Mouse (Mus musculus) spleen, adult 2 months (tissue): ENCODE measurements around the gene Gimap1. TPM values are rescaled to one million over a fixed set of nuclear protein-coding genes. Genes with fewer than 3 reads are reported as not detected.
A peak's percentile ranks its signal among the peaks of the same experiment; 100 is the strongest.

Experiments
- DNase-seq, 2 experiments: peaks; one replicate each; pipeline versions ENCODE4 v3.0.0 to v3.0.0-alpha.2; 2012 to 2021; ENCODE audit warnings: low spot score in 2 of 2, low read depth in 1 of 2
- H3K27ac ChIP-seq: fragments of 200-500 bp; 2 replicates; pipeline ENCODE4 v1.5.1; 2012; ENCODE audit warnings: low read length, inconsistent platforms; ENCODE audit not compliant: insufficient read depth
- H3K27me3 ChIP-seq: fragments of 200-500 bp; 2 replicates; pipeline ENCODE4 v1.6.1; 2012; ENCODE audit warnings: mild to moderate bottlenecking, moderate library complexity, low read length, inconsistent platforms; ENCODE audit not compliant: control insufficient read depth, insufficient read depth
- H3K36me3 ChIP-seq: fragments of 200-500 bp; 2 replicates; pipeline ENCODE4 v1.6.1; 2012; ENCODE audit warnings: mild to moderate bottlenecking, low read length, inconsistent platforms; ENCODE audit not compliant: control insufficient read depth, insufficient read depth
- H3K4me1 ChIP-seq: fragments of 200-500 bp; 2 replicates; pipeline ENCODE4 v1.6.1; 2011; ENCODE audit warnings: inconsistent platforms; ENCODE audit not compliant: control insufficient read depth, insufficient read depth, insufficient read length
- H3K4me3 ChIP-seq: fragments of 200-500 bp; 2 replicates; pipeline ENCODE4 v1.5.1; 2011; ENCODE audit warnings: mild to moderate bottlenecking, inconsistent platforms; ENCODE audit not compliant: insufficient read depth, insufficient read length; ENCODE audit errors: extremely low read depth
- CTCF ChIP-seq: fragments of 200-500 bp; IDR thresholded peaks from 2 replicates; pipeline ENCODE4 v1.5.1; 2011; ENCODE audit warnings: mild to moderate bottlenecking, inconsistent platforms; ENCODE audit not compliant: insufficient read depth, insufficient read length, insufficient replicate concordance; ENCODE audit errors: extremely low read depth
- POLR2A ChIP-seq: fragments of 200-500 bp; IDR thresholded peaks from 2 replicates; pipeline ENCODE4 v1.6.1; 2011; ENCODE audit warnings: low read depth, low read length, inconsistent platforms
- WGBS: fragments of 180-500 bp; shearing (Covaris S2); methylation state at CpG from one replicate; pipeline ENCODE4 v1.1.7; 2018; 5-methylcytosine and 5-hydroxymethylcytosine counted together
- polyA plus RNA-seq: library from polyadenylated mRNA; depleted of rRNA; stranded (reverse); fragments of >200 nt; gene quantifications from 2 replicates; pipeline ENCODE4 v1.2.3, GENCODE M21; 2012

The Gimap1 gene
- polyA plus RNA-seq, 1 experiment, result 94.4 TPM

GRCm38 (mm10) chr6:48737053-48737452, 1.8 kb upstream of the Gimap1 start:
- WGBS, result 8% methylated on average over 2 of the region's 2 CpGs
- H3K27ac ChIP-seq, result peak overlapping the region; percentile 85
- DNase-seq, result no peak
- TF ChIP-seq POLR2A, result no peak
- TF ChIP-seq CTCF, result no peak
- H3K4me3 ChIP-seq, result peak overlapping the region; percentile 2; the same call in 1 of the 2 replicates
- H3K36me3 ChIP-seq, result peaks cover 10% of the 10 kb centered on the region
- no peaks in the 10 kb centered on the region for H3K27me3 ChIP-seq
- H3K4me1 ChIP-seq, result peaks cover 28% of the 10 kb centered on the region; the same call in 1 of the 2 replicates

GRCm38 (mm10) chr6:48737688-48738087, 1.2 kb upstream of the Gimap1 start:
- TF ChIP-seq POLR2A (no peak), CTCF (no peak)
- peak overlapping the region; percentile 43; the same call in 1 of the 2 replicates for H3K4me3 ChIP-seq
- no peak for DNase-seq
- H3K4me1 ChIP-seq, result peaks cover 32% of the 10 kb centered on the region
- 64% methylated on average over 5 of the region's 5 CpGs for WGBS
- H3K27ac ChIP-seq, result peak overlapping the region; percentile 85
- H3K27me3 ChIP-seq, result no peaks in the 10 kb centered on the region
- peaks cover 16% of the 10 kb centered on the region for H3K36me3 ChIP-seq

- TF ChIP-seq CTCF (no peak), POLR2A (no peak)
- Histone ChIP-seq H3K36me3 (peaks cover 22% of the 10 kb centered on the region), H3K27me3 (no peaks in the 10 kb centered on the region), H3K4me1 (peaks cover 34% of the 10 kb centered on the region), H3K4me3 (peak overlapping the region; percentile 93), H3K27ac (peak overlapping the region; percentile 97)
- WGBS, result 13% methylated on average over 3 of the region's 3 CpGs
- no peak for DNase-seq
Observed at GRCm38 (mm10) chr6:48739780-48740055, 864 bp downstream of the Gimap1 start.

- Histone ChIP-seq H3K4me3 (peak overlapping the region; percentile 66), H3K27me3 (no peaks in the 10 kb centered on the region), H3K36me3 (peaks cover 22% of the 10 kb centered on the region), H3K4me1 (peaks cover 35% of the 10 kb centered on the region), H3K27ac (peak overlapping the region; percentile 97)
- TF ChIP-seq POLR2A (no peak; the same call in 1 of the 2 replicates), CTCF (no peak)
- WGBS, result 18% methylated on average over 3 of the region's 3 CpGs
- DNase-seq, result no peak
Observed at GRCm38 (mm10) chr6:48740501-48741169, 1.8 kb downstream of the Gimap1 start.

GRCm38 (mm10) chr6:48741273-48741672, 2.4 kb downstream of the Gimap1 start:
- Histone ChIP-seq H3K36me3 (peaks cover 22% of the 10 kb centered on the region), H3K4me1 (peaks cover 31% of the 10 kb centered on the region), H3K27ac (peak overlapping the region; percentile 97), H3K27me3 (no peaks in the 10 kb centered on the region), H3K4me3 (peak overlapping the region; percentile 66)
- TF ChIP-seq POLR2A (peak; percentile 38; the same call in 1 of the 2 replicates), CTCF (no peak)
- peak in 1 of 2 experiments; percentile 40 for DNase-seq
- 12% methylated on average over 3 of the region's 3 CpGs for WGBS

GRCm38 (mm10) chr6:48741711-48742206, 2.9 kb downstream of the Gimap1 start:
- H3K36me3 ChIP-seq, result peaks cover 22% of the 10 kb centered on the region
- DNase-seq, result no peak
- H3K27ac ChIP-seq, result peak overlapping the region; percentile 97
- H3K4me1 ChIP-seq, result peaks cover 29% of the 10 kb centered on the region
- TF ChIP-seq POLR2A (no peak), CTCF (no peak)
- 39% methylated on average over 9 of the region's 9 CpGs for WGBS
- H3K27me3 ChIP-seq, result no peaks in the 10 kb centered on the region
- H3K4me3 ChIP-seq, result peak overlapping the region; percentile 66

- H3K27ac ChIP-seq, result peak overlapping the region; percentile 97
Observed at GRCm38 (mm10) chr6:48742422-48743351, 3.8 kb downstream of the Gimap1 start.

More at GRCm38 (mm10) chr6:48742422-48743351, 3.8 kb downstream of the Gimap1 start:
- no peak for TF ChIP-seq POLR2A
- no peak for TF ChIP-seq CTCF
- no peak for DNase-seq
- H3K4me3 ChIP-seq, result no peak overlapping the region
- H3K36me3 ChIP-seq, result peaks cover 22% of the 10 kb centered on the region
- 83% methylated on average over 52 of the region's 52 CpGs for WGBS
- no peaks in the 10 kb centered on the region for H3K27me3 ChIP-seq
- H3K4me1 ChIP-seq, result peaks cover 26% of the 10 kb centered on the region
